Mouse (Mus musculus): ENCODE measurements at regions not wholly inside any gene's neighbourhood (a gene's known extent, or its start where the extent isn't known, plus 50 kb on each side); places are given as distances from the start of the nearest gene placed in this dataset.

DNA sequence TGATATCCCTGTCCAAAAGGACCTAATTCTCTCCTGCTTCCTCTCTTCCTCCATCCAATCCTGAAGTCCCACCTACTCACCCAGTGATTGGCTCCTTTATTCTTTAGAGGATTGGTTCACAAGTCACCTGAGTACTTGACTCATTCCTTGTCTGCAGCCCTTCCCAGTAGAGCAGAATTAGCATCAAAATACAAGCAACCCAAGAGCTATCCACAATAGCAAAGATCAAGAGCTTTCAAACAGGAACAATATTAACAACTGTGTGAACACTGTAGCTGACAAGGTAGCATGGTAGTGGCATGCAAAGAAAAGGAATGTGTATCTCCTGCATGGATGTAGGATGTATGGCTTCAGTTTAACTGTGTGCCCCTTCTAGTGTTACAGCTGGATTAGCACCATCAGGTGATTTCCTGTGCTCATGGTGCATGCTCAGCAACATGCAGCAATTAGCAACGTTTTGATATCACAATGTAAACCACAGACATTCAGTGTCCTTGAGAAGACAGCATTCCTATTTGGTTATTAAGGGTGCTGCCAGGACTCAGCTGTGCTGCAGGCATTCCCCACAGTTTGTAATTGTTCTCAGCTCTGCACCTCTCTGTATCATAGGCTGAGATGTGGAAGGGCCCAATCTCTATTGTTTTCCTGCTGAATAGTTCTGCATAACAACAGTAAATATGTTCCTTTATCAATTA, 437.2 kb downstream of the Ptprc start:
- no peak for ATAC-seq (ENCODE audit: low read depth)
- whole genome bisulfite sequencing (ENCODE audit: insufficient replicate concordance), result 10% methylated on average over 1 of the region's 1 CpGs
- H3K9ac ChIP-seq (ENCODE audit: low read depth, low read length), result no peak overlapping the region

DNA sequence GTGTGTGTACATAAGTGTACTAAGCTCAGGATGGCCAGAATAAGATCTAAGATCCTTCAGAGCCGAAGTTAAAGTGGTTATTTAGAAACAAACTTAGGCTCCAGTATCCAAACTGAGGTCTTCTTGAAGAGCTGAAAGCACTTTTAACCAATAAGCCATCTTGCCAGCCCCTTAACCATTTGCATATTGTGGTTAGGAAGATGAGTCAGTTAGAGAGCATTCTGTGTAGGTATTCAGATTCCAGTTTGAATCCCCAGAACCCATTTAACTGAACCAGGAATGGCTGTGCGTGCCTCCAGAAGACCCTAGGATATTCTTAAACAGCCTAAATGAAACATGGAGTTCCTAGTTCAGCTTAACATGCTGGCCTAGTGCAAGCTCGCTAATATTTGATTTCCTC, 471.6 kb downstream of the Ptprc start:
- Histone ChIP-seq H3K9me3 (replicated peaks; ENCODE audit: control insufficient read depth, low read length) (no peaks in the 10 kb centered on the region), H3K4me1 (ENCODE audit: control insufficient read depth, low read depth, low read length) (no peaks in the 10 kb centered on the region), H3K4me2 (ENCODE audit: low read depth, low read length) (no peak overlapping the region), H3K27ac (ENCODE audit: low read length) (no peak overlapping the region), H3K4me3 (ENCODE audit: low read depth, low read length) (no peak overlapping the region), H3K27me3 (ENCODE audit: control insufficient read depth, insufficient read depth, low read depth, low read length) (no peaks in the 10 kb centered on the region), H3K9ac (ENCODE audit: low read depth, low read length) (no peak overlapping the region), H3K36me3 (ENCODE audit: control insufficient read depth, insufficient read depth) (no peaks in the 10 kb centered on the region)
- no peak for ATAC-seq (ENCODE audit: low read depth)
- 43% methylated on average over 3 of the region's 3 CpGs for WGBS (ENCODE audit: insufficient replicate concordance)

More for the DNA sequence above, 437.2 kb downstream of the Ptprc start:
- no peak overlapping the region for H3K27ac ChIP-seq (ENCODE audit: low read length)
- no peaks in the 10 kb centered on the region for H3K27me3 ChIP-seq (ENCODE audit: control insufficient read depth, insufficient read depth, low read depth, low read length)
- no peaks in the 10 kb centered on the region for H3K9me3 ChIP-seq (replicated peaks; ENCODE audit: control insufficient read depth, low read length)
- H3K4me3 ChIP-seq (ENCODE audit: low read depth, low read length), result no peak overlapping the region
- H3K36me3 ChIP-seq (ENCODE audit: control insufficient read depth, insufficient read depth), result no peaks in the 10 kb centered on the region
- no peak overlapping the region for H3K4me2 ChIP-seq (ENCODE audit: low read depth, low read length)
- no peaks in the 10 kb centered on the region for H3K4me1 ChIP-seq (ENCODE audit: control insufficient read depth, low read depth, low read length)

- no peak overlapping the region for H3K4me2 ChIP-seq (ENCODE audit: low read depth, low read length)
- no peaks in the 10 kb centered on the region for H3K4me1 ChIP-seq (ENCODE audit: control insufficient read depth, low read depth, low read length)
- H3K36me3 ChIP-seq (ENCODE audit: control insufficient read depth, insufficient read depth), result no peaks in the 10 kb centered on the region
- H3K9me3 ChIP-seq (replicated peaks; ENCODE audit: control insufficient read depth, low read length), result no peaks in the 10 kb centered on the region
- H3K9ac ChIP-seq (ENCODE audit: low read depth, low read length), result no peak overlapping the region
- H3K27me3 ChIP-seq (ENCODE audit: control insufficient read depth, insufficient read depth, low read depth, low read length), result no peaks in the 10 kb centered on the region
- no peak overlapping the region for H3K27ac ChIP-seq (ENCODE audit: low read length)
- 65% methylated on average over 4 of the region's 4 CpGs for WGBS (ENCODE audit: insufficient replicate concordance)
- no peak overlapping the region for H3K4me3 ChIP-seq (ENCODE audit: low read depth, low read length)
- no peak for ATAC-seq (ENCODE audit: low read depth)
Observed at GRCm38 (mm10) chr1:137698876-137699275, 476.6 kb downstream of the Ptprc start.

- no peaks in the 10 kb centered on the region for H3K36me3 ChIP-seq (ENCODE audit: control insufficient read depth, insufficient read depth)
- no peaks in the 10 kb centered on the region for H3K27me3 ChIP-seq (ENCODE audit: control insufficient read depth, insufficient read depth, low read depth, low read length)
- H3K4me2 ChIP-seq (ENCODE audit: low read depth, low read length), result no peak overlapping the region
- no peaks in the 10 kb centered on the region for H3K9me3 ChIP-seq (replicated peaks; ENCODE audit: control insufficient read depth, low read length)
- no peak overlapping the region for H3K9ac ChIP-seq (ENCODE audit: low read depth, low read length)
- WGBS (ENCODE audit: insufficient replicate concordance), result 64% methylated on average over 5 of the region's 5 CpGs
- no peak overlapping the region for H3K27ac ChIP-seq (ENCODE audit: low read length)
- no peak overlapping the region for H3K4me3 ChIP-seq (ENCODE audit: low read depth, low read length)
- no peaks in the 10 kb centered on the region for H3K4me1 ChIP-seq (ENCODE audit: control insufficient read depth, low read depth, low read length)
- no peak for ATAC-seq (ENCODE audit: low read depth)
Observed at GRCm38 (mm10) chr1:137697289-137697688, 478.2 kb downstream of the Ptprc start.

GRCm38 (mm10) chr1:137696796-137697195, 478.7 kb downstream of the Ptprc start:
- ATAC-seq (ENCODE audit: low read depth), result no peak
- 55% methylated on average over 3 of the region's 3 CpGs for WGBS (ENCODE audit: insufficient replicate concordance)
- H3K36me3 ChIP-seq (ENCODE audit: control insufficient read depth, insufficient read depth), result no peaks in the 10 kb centered on the region
- no peak overlapping the region for H3K4me2 ChIP-seq (ENCODE audit: low read depth, low read length)
- H3K27ac ChIP-seq (ENCODE audit: low read length), result no peak overlapping the region
- no peaks in the 10 kb centered on the region for H3K27me3 ChIP-seq (ENCODE audit: control insufficient read depth, insufficient read depth, low read depth, low read length)
- H3K9me3 ChIP-seq (replicated peaks; ENCODE audit: control insufficient read depth, low read length), result no peaks in the 10 kb centered on the region
- H3K9ac ChIP-seq (ENCODE audit: low read depth, low read length), result no peak overlapping the region
- H3K4me1 ChIP-seq (ENCODE audit: control insufficient read depth, low read depth, low read length), result no peaks in the 10 kb centered on the region
- no peak overlapping the region for H3K4me3 ChIP-seq (ENCODE audit: low read depth, low read length)

GRCm38 (mm10) chr1:137695751-137696150, 479.8 kb downstream of the Ptprc start:
- Histone ChIP-seq H3K27ac (ENCODE audit: low read length) (no peak overlapping the region), H3K36me3 (ENCODE audit: control insufficient read depth, insufficient read depth) (no peaks in the 10 kb centered on the region), H3K27me3 (ENCODE audit: control insufficient read depth, insufficient read depth, low read depth, low read length) (no peaks in the 10 kb centered on the region), H3K4me2 (ENCODE audit: low read depth, low read length) (no peak overlapping the region), H3K4me1 (ENCODE audit: control insufficient read depth, low read depth, low read length) (no peaks in the 10 kb centered on the region), H3K4me3 (ENCODE audit: low read depth, low read length) (no peak overlapping the region), H3K9me3 (replicated peaks; ENCODE audit: control insufficient read depth, low read length) (no peaks in the 10 kb centered on the region), H3K9ac (ENCODE audit: low read depth, low read length) (no peak overlapping the region)
- no peak for ATAC-seq (ENCODE audit: low read depth)
- WGBS (ENCODE audit: insufficient replicate concordance), result 55% methylated on average over 3 of the region's 3 CpGs

- no peak for ATAC-seq (ENCODE audit: low read depth)
Observed at GRCm38 (mm10) chr1:137692525-137692924, 483.0 kb downstream of the Ptprc start.

DNA sequence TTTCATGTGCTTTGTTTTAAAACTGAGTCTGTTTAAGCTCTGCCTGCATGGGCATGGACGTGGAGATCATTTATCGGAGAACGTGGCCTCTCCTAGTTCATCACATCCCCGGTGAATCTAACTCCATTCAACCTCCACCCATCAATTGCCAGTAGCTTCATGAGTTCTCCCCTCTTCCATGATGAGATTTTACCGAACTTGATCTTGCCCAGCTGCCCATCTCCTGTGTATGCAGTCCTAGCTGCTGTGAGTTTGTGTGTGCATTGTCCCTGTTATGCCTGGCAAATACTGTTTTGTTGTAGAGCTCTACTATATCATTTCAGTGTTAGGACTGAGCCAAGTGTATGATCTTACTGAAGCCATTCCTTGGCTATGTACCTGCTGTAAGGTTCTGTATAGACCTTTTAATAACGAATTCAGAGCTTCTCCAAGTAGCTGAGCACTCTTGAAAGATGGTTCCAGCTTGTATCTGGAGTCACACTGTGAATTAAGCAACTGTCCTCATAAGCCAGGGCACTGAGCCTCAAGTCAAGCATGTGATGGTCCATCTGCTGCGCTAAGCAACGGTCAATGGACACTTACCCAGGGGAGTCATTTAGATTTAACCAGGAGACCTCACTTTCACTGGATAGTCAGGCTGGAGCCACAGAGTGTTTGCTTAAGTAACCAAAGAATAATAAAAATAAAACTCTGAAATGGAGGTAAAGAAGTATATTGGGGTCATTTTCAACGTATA, 484.5 kb downstream of the Ptprc start:
- no peak overlapping the region for H3K9ac ChIP-seq (ENCODE audit: low read depth, low read length)
- no peak for ATAC-seq (ENCODE audit: low read depth)
- no peaks in the 10 kb centered on the region for H3K36me3 ChIP-seq (ENCODE audit: control insufficient read depth, insufficient read depth)
- H3K4me1 ChIP-seq (ENCODE audit: control insufficient read depth, low read depth, low read length), result no peaks in the 10 kb centered on the region
- no peak overlapping the region for H3K4me3 ChIP-seq (ENCODE audit: low read depth, low read length)
- no peak overlapping the region for H3K4me2 ChIP-seq (ENCODE audit: low read depth, low read length)
- 67% methylated on average over 9 of the region's 9 CpGs for WGBS (ENCODE audit: insufficient replicate concordance)
- no peaks in the 10 kb centered on the region for H3K27me3 ChIP-seq (ENCODE audit: control insufficient read depth, insufficient read depth, low read depth, low read length)
- H3K27ac ChIP-seq (ENCODE audit: low read length), result no peak overlapping the region
- no peaks in the 10 kb centered on the region for H3K9me3 ChIP-seq (replicated peaks; ENCODE audit: control insufficient read depth, low read length)

More at GRCm38 (mm10) chr1:137692525-137692924, 483.0 kb downstream of the Ptprc start:
- Histone ChIP-seq H3K4me2 (ENCODE audit: low read depth, low read length) (no peak overlapping the region), H3K27me3 (ENCODE audit: control insufficient read depth, insufficient read depth, low read depth, low read length) (no peaks in the 10 kb centered on the region), H3K36me3 (ENCODE audit: control insufficient read depth, insufficient read depth) (no peaks in the 10 kb centered on the region), H3K27ac (ENCODE audit: low read length) (no peak overlapping the region), H3K9me3 (replicated peaks; ENCODE audit: control insufficient read depth, low read length) (no peaks in the 10 kb centered on the region), H3K4me1 (ENCODE audit: control insufficient read depth, low read depth, low read length) (no peaks in the 10 kb centered on the region), H3K9ac (ENCODE audit: low read depth, low read length) (no peak overlapping the region), H3K4me3 (ENCODE audit: low read depth, low read length) (no peak overlapping the region)
- WGBS (ENCODE audit: insufficient replicate concordance), result 21% methylated on average over 2 of the region's 2 CpGs

- H3K4me3 ChIP-seq (ENCODE audit: low read depth, low read length), result no peak overlapping the region
- H3K9me3 ChIP-seq (replicated peaks; ENCODE audit: control insufficient read depth, low read length), result no peaks in the 10 kb centered on the region
- H3K9ac ChIP-seq (ENCODE audit: low read depth, low read length), result no peak overlapping the region
- no peaks in the 10 kb centered on the region for H3K27me3 ChIP-seq (ENCODE audit: control insufficient read depth, insufficient read depth, low read depth, low read length)
- no peak for ATAC-seq (ENCODE audit: low read depth)
- H3K4me2 ChIP-seq (ENCODE audit: low read depth, low read length), result no peak overlapping the region
- H3K4me1 ChIP-seq (ENCODE audit: control insufficient read depth, low read depth, low read length), result no peaks in the 10 kb centered on the region
- 65% methylated on average over 5 of the region's 5 CpGs for WGBS (ENCODE audit: insufficient replicate concordance)
- H3K27ac ChIP-seq (ENCODE audit: low read length), result no peak overlapping the region
- no peaks in the 10 kb centered on the region for H3K36me3 ChIP-seq (ENCODE audit: control insufficient read depth, insufficient read depth)
Observed at GRCm38 (mm10) chr1:137670650-137671049, 504.9 kb downstream of the Ptprc start.

Measured in liver, embryonic 16.5 days (tissue).